Mouse (Mus musculus) liver, embryonic 14.5 days (tissue): ENCODE data around the gene Gm36028. TPM values are rescaled to one million over a fixed set of nuclear protein-coding genes. Genes with fewer than 3 reads are reported as not detected.
A peak's percentile ranks its signal among the peaks of the same experiment; 100 is the strongest.

Experiments
- ATAC-seq: fragments of 200-750 bp; cut with Nextera tagmentation; 2 replicates; pipeline ENCODE4 v1.8.0; 2017; ENCODE audit warnings: moderate number of reproducible peaks, mild to moderate bottlenecking, moderate library complexity; ENCODE audit not compliant: insufficient read depth
- DNase-seq, 3 experiments: peaks; one replicate each; pipeline ENCODE4 v3.0.0-alpha.2; 2012 to 2013; ENCODE audit warnings: low read depth in 3 of 3, low spot score in 3 of 3
- H3K27ac ChIP-seq: fragments of 300-500 bp; sonication (generic); 2 replicates; pipeline ENCODE4 v1.5.1; 2014; ENCODE audit warnings: moderate library complexity, mild to moderate bottlenecking, control low read depth, inconsistent platforms
- H3K27me3 ChIP-seq: fragments of 300-500 bp; sonication (generic); 2 replicates; pipeline ENCODE4 v1.6.1; 2014; ENCODE audit warnings: mild to moderate bottlenecking, low read length, moderate library complexity; ENCODE audit not compliant: control insufficient read depth, insufficient read depth
- H3K36me3 ChIP-seq: fragments of 300-500 bp; sonication (generic); replicated peaks from 2 replicates; pipeline ENCODE4 v1.6.1; 2014; ENCODE audit warnings: low read depth; ENCODE audit not compliant: control insufficient read depth, insufficient read depth
- H3K4me1 ChIP-seq, 2 experiments: fragments of 200-500 bp in 1 of 2; fragments of 300-500 bp in 1 of 2; sonication (generic) in 1 of 2; replicated peaks; 2 replicates each; pipeline ENCODE4 v1.6.1; 2012 to 2014; ENCODE audit warnings: antibody characterized with exemption in 1 of 2, inconsistent platforms in 1 of 2, low read length in 1 of 2; ENCODE audit not compliant: control insufficient read depth in 2 of 2, insufficient read depth in 2 of 2
- H3K4me2 ChIP-seq: fragments of 300-500 bp; sonication (generic); 2 replicates; pipeline ENCODE4 v1.6.1; 2014; ENCODE audit warnings: low read depth, mild to moderate bottlenecking, control low read depth, moderate library complexity
- H3K4me3 ChIP-seq, 2 experiments: fragments of 200-500 bp in 1 of 2; fragments of 300-500 bp in 1 of 2; sonication (generic) in 1 of 2; 2 replicates each; pipeline ENCODE4 v1.5.1; 2012 to 2014; ENCODE audit warnings: low read depth in 2 of 2, low read length in 2 of 2, mild to moderate bottlenecking in 2 of 2, control low read depth in 1 of 2, inconsistent platforms in 1 of 2, moderate library complexity in 1 of 2; ENCODE audit not compliant: insufficient read depth in 1 of 2
- H3K9ac ChIP-seq: fragments of 300-500 bp; sonication (generic); replicated peaks from 2 replicates; pipeline ENCODE4 v1.6.1; 2014; ENCODE audit warnings: mild to moderate bottlenecking, control low read depth, moderate library complexity
- H3K9me3 ChIP-seq: fragments of 300-500 bp; sonication (generic); 2 replicates; pipeline ENCODE4 v1.6.1; 2016; ENCODE audit warnings: low read length, mixed read lengths; ENCODE audit not compliant: control insufficient read depth
- CTCF ChIP-seq: IDR thresholded peaks from 2 replicates; pipeline ENCODE4 v1.5.1; 2016; ENCODE audit warnings: antibody characterized with exemption, low read depth, control low read depth
- EP300 ChIP-seq: IDR thresholded peaks from 2 replicates; pipeline ENCODE4 v1.6.1; 2016; ENCODE audit warnings: antibody characterized with exemption, low read depth
- WGBS: fragments of 180-500 bp; shearing (Covaris S2); extraction: QIAGEN DNeasy Blood & Tissue Kit; methylation state at CpG from one replicate; pipeline ENCODE4 v1.1.7; 2014; ENCODE audit not compliant: insufficient replicate concordance; 5-methylcytosine and 5-hydroxymethylcytosine counted together
- polyA plus RNA-seq, 2 experiments: library from polyadenylated mRNA; depleted of rRNA in 1 of 2; stranded (reverse) in 1 of 2; unstranded in 1 of 2; fragments of >200 nt; fragmentation: Nextera tagmentation in 1 of 2; extraction: Ambion mirVana in 1 of 2; gene quantifications; 2 replicates each; pipeline versions ENCODE4 v1.2.1 to v1.2.3; 2012 to 2014

The Gm36028 gene
- polyA plus RNA-seq, 2 experiments: 0.07 to 0.11 TPM

DNA sequence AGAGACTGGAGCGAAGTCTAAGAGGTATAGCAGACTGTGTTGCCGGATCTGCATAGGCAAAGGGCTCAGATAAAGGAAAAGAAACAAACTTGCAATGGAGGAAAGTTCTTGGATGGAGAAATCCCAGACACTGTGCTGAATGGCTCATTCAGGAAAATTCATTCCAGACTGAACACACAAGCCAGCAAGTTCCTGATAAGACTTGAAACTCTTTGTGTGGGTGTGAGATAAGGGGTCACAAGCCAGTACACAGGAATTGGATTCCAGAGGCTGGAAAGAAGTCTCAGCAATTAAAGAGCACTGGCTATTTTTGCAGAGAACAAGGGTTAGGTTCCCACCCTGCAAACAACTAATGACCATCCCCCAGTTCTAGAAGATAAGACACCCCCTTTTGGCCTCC is 33.0 kb upstream of the Gm36028 start:
- ATAC-seq (no peak), DNase-seq (peak in 1 of 3 experiments; percentile 23)
- Histone ChIP-seq H3K4me3 (no peak overlapping the region), H3K27ac (no peak overlapping the region), H3K4me2 (no peak overlapping the region), H3K9me3 (no peaks in the 10 kb centered on the region), H3K27me3 (no peaks in the 10 kb centered on the region), H3K4me1 (peaks cover 4 to 13% of the 10 kb centered on the region in 2 experiments; a peak in 3 of 4 replicates), H3K36me3 (no peaks in the 10 kb centered on the region; the same call in 1 of the 2 replicates), H3K9ac (no peak overlapping the region)
- WGBS: 54% methylated on average over 2 of the region's 2 CpGs
- TF ChIP-seq EP300: no peak
- TF ChIP-seq CTCF: no peak

DNA sequence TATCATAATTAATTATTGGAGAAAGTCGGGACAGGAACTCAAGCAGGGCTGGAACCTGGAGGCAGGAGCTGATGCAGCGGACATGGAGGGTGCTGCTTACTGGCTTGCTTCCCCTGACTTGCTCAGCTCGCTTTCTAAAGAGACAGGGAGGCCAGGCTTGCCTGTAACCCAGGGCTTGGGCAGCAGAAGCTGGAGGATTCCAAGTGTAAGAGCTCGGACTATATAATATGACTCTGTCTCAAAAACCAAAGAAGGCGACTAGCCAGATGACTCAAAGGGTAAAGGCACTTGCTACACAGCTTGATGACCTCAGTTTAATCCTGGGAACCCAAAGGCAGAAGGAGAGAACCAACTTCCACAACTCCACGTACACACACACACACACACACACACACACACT is 32.4 kb upstream of the Gm36028 start:
- Histone ChIP-seq H3K27ac (no peak overlapping the region), H3K9ac (no peak overlapping the region), H3K4me1 (peaks cover 4 to 13% of the 10 kb centered on the region in 2 experiments; a peak in 3 of 4 replicates), H3K4me3 (no peak overlapping the region), H3K36me3 (no peaks in the 10 kb centered on the region; the same call in 1 of the 2 replicates), H3K9me3 (no peaks in the 10 kb centered on the region), H3K27me3 (no peaks in the 10 kb centered on the region), H3K4me2 (no peak overlapping the region)
- TF ChIP-seq EP300: no peak
- ATAC-seq: no peak
- 49% methylated on average over 6 of the region's 6 CpGs for WGBS
- no peak for DNase-seq

DNA sequence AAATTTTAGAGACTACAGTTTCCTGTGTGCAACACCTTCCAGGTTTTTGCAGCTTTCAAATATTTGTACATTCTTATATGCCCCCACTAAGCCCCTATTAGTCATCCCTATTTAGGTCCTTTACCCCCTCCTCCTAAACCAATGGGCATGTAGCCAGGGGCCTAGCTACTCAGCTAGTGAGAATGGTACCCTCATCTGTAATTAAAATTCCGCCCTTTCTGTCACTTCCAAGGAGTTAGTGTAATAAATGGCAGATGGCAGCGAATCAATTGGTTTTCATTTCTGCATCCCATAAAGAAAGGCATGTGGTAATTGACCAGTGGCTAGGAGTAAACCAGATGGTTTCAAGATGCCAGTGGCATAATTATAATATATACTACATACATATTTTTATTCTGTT is 31.7 kb upstream of the Gm36028 start:
- H3K4me2 ChIP-seq: no peak overlapping the region
- H3K27ac ChIP-seq: no peak overlapping the region
- no peak overlapping the region for H3K4me3 ChIP-seq
- H3K36me3 ChIP-seq: no peaks in the 10 kb centered on the region; the same call in 1 of the 2 replicates
- H3K27me3 ChIP-seq: no peaks in the 10 kb centered on the region
- peaks cover 4 to 13% of the 10 kb centered on the region in 2 experiments; a peak in 3 of 4 replicates for H3K4me1 ChIP-seq
- DNase-seq (no peak), ATAC-seq (no peak)
- H3K9ac ChIP-seq: no peak overlapping the region
- H3K9me3 ChIP-seq: no peaks in the 10 kb centered on the region
- WGBS: 55% methylated on average over 2 of the region's 2 CpGs
- TF ChIP-seq EP300: no peak
- TF ChIP-seq CTCF: no peak

DNA sequence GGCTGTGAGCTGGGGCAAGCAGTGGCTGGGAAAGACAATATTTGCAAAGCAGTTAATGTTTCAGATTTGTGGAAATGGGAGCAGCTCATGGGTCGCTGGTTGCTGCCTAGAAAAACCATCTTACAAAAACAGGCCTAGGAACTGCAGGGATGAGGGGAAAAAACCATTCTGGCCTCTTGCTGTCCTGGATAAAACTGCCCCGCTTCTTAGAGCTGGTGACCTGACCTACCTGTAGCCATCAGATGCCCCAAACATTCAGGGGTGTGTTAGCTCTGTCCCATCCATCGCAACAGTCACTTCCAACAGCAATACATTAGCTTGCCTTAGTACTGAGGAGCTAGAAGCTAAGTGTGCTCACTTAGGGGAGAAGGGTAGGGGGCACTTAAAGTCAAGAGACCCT is 28.0 kb upstream of the Gm36028 start:
- 70% methylated on average over 3 of the region's 3 CpGs for WGBS
- no peak overlapping the region for H3K9ac ChIP-seq
- H3K9me3 ChIP-seq: no peaks in the 10 kb centered on the region
- TF ChIP-seq EP300 (no peak), CTCF (no peak)
- no peaks in the 10 kb centered on the region; the same call in 1 of the 2 replicates for H3K36me3 ChIP-seq
- H3K27me3 ChIP-seq: no peaks in the 10 kb centered on the region
- no peak for DNase-seq
- H3K27ac ChIP-seq: no peak overlapping the region
- H3K4me1 ChIP-seq: peaks cover 2 to 9% of the 10 kb centered on the region in 2 experiments; a peak in 3 of 4 replicates
- ATAC-seq: no peak
- no peak overlapping the region for H3K4me3 ChIP-seq
- H3K4me2 ChIP-seq: no peak overlapping the region

DNA sequence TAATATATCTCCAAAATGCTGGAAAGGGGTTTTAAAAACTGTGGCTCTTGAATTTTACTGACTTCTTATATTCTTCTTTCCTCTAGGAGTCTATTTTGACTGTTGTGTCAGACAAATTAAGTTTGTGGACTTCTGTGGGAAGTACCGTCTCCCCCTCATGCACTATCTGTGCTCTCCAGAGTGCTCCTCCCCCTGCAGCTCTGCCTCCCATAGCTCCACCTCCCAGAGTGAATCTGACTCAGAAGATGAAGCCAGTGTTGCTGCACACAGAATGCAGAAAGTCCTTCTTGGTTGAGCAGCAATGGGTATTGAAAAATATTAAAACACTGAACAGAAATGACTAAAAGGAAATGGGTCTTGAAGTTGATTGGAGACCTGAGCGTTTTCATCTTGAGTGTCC is 20.2 kb upstream of the Gm36028 start:
- peaks cover 0 to 6% of the 10 kb centered on the region in 2 experiments; a peak in 3 of 4 replicates for H3K4me1 ChIP-seq

More for the DNA sequence above, 20.2 kb upstream of the Gm36028 start:
- H3K9me3 ChIP-seq: no peaks in the 10 kb centered on the region
- no peak overlapping the region for H3K27ac ChIP-seq
- H3K36me3 ChIP-seq: peaks cover 14% of the 10 kb centered on the region
- no peak for TF ChIP-seq CTCF
- TF ChIP-seq EP300: no peak
- 49% methylated on average over 2 of the region's 2 CpGs for WGBS
- H3K4me3 ChIP-seq: no peak overlapping the region
- no peak overlapping the region for H3K4me2 ChIP-seq
- DNase-seq (no peak), ATAC-seq (no peak)
- no peak overlapping the region for H3K9ac ChIP-seq
- no peaks in the 10 kb centered on the region for H3K27me3 ChIP-seq
